Mouse (Mus musculus): ENCODE data around the gene Rpl37a. TPM values are rescaled to one million over a fixed set of nuclear protein-coding genes. Genes with fewer than 3 reads are reported as not detected.

Rpl37a gene
- polyA plus RNA-seq (2011; ENCODE audit: insufficient read depth, insufficient read length, low read depth, missing spikeins), result 1,055 and 1,149 TPM in 2 replicates

DNA sequence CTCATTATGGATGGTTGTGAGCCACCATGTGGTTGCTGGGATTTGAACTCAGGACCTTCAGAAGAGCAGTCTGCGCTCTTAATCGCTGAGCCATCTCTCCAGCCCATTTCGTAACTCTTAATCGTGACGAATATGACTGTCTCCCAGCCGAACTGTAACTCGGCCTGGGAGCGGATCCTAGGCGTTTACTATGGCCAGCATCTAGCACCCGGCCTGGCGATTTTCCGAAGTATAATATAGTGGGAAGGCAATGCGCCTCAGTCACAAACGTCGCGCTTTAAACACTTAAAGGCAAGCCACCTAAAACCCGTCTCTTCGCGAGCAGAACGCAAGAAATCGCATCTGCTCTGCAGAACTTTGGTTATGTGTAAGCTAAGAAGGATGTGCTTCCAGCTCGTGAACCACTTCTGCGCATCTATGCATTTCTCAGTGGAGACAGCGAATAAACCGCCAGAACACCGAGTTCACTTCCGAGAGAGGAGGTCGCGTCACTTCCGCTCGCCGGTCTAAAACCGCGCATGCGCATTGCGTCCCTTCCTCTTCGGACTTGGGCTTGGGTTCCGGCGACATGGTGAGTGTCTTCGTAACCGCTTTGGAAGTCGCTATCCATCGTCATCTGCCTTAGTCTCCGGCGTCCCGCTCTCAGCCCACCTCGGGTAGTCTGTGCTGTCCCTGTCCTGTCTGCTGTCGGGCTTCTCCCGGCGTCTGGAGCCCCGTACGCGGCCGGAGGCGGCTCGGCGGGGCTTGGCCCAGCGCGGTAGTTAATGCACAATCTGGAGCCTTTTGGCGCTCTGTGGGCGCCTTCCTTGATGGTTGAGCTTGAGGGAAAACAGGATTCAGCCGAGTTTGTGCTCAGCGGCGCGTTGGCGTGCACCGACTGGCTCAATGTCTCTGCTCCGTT lies at the start of gene Rpl37a:
TSS of gene Rpl37a (plus strand) at position 538 of the 901 bp plus-strand sequence.
- Histone ChIP-seq H3K4me3 (ENCODE audit: low read depth, low read length) (peak within 1 kb of the TSS; percentile 100), H3K36me3 (ENCODE audit: control insufficient read depth, insufficient read depth, low read length, poor library complexity, severe bottlenecking) (peaks cover 40% of the 10 kb centered on the region), H3K9ac (ENCODE audit: low read depth, poor library complexity, severe bottlenecking) (peak within 1 kb of the TSS; percentile 95), H3K9me3 (replicated peaks; ENCODE audit: control insufficient read depth, insufficient read depth, low read length, poor library complexity, severe bottlenecking) (no peaks in the 10 kb centered on the region), H3K27me3 (ENCODE audit: control insufficient read depth, insufficient read depth, low read length, poor library complexity, severe bottlenecking) (no peaks in the 10 kb centered on the region), H3K4me1 (ENCODE audit: control insufficient read depth, insufficient read depth, low read length) (no peaks in the 10 kb centered on the region), H3K27ac (ENCODE audit: insufficient read depth, low read length) (peak within 1 kb of the TSS; percentile 90)
- TF ChIP-seq EP300 (IDR thresholded peaks at IDR 0.05; ENCODE audit: insufficient read depth, low read depth, low read length) (no peak), CTCF (IDR thresholded peaks at IDR 0.05; ENCODE audit: low read depth, low read length) (no peak), POLR2A (IDR thresholded peaks at IDR 0.05; ENCODE audit: insufficient read depth, low read length) (peak; percentile 93)

DNA sequence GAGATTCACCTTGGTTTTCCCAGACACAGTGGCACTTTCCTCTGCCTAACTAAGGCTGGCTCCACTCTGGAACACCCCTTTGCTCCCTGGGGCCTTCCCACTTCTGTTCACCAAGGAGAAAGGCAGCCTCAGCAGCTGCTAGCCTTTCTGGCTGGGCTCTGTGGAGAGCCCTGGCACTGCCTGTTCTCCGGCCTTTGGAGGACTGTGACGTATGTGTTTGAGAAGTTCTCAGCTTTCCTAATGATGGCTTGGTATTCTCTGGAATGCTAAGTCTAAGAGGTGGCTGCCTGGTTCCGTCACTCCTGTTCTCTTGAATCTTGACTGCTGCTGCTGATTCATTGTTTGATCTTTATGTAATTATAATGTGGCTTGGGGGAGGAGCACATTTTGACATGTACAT lies 38.0 kb upstream of the Rpl37a start:
- Histone ChIP-seq H3K9ac (ENCODE audit: low read depth, poor library complexity, severe bottlenecking) (no peak overlapping the region), H3K27me3 (ENCODE audit: control insufficient read depth, insufficient read depth, low read length, poor library complexity, severe bottlenecking) (no peaks in the 10 kb centered on the region), H3K4me3 (ENCODE audit: low read depth, low read length) (no peak overlapping the region), H3K27ac (ENCODE audit: insufficient read depth, low read length) (peak overlapping the region; percentile 86), H3K36me3 (ENCODE audit: control insufficient read depth, insufficient read depth, low read length, poor library complexity, severe bottlenecking) (no peaks in the 10 kb centered on the region), H3K4me1 (ENCODE audit: control insufficient read depth, insufficient read depth, low read length) (peaks cover 1% of the 10 kb centered on the region), H3K9me3 (replicated peaks; ENCODE audit: control insufficient read depth, insufficient read depth, low read length, poor library complexity, severe bottlenecking) (no peaks in the 10 kb centered on the region)
- TF ChIP-seq POLR2A (IDR thresholded peaks at IDR 0.05; ENCODE audit: insufficient read depth, low read length) (no peak), CTCF (IDR thresholded peaks at IDR 0.05; ENCODE audit: low read depth, low read length) (no peak), EP300 (IDR thresholded peaks at IDR 0.05; ENCODE audit: insufficient read depth, low read depth, low read length) (no peak)

DNA sequence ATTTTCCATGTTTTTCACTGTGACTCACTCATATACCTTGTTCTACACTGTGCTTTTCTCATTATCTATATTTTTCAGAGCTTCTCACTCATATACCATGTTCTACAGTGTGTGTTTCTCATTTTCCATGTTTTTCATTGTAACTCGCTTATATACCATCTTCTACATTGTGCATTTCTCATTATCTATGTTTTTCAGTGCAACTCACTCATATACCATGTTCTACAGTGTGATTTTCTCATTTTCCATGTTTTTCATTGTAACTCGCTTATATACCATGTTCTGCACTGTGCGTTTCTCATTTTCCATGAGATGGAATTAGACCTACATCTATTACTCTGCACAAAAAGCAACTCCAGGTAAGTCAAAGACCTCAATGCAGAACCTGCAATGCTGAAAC lies 14.8 kb upstream of the Rpl37a start:
- Histone ChIP-seq H3K9ac (ENCODE audit: low read depth, poor library complexity, severe bottlenecking) (no peak overlapping the region), H3K27me3 (ENCODE audit: control insufficient read depth, insufficient read depth, low read length, poor library complexity, severe bottlenecking) (no peaks in the 10 kb centered on the region), H3K36me3 (ENCODE audit: control insufficient read depth, insufficient read depth, low read length, poor library complexity, severe bottlenecking) (no peaks in the 10 kb centered on the region), H3K9me3 (replicated peaks; ENCODE audit: control insufficient read depth, insufficient read depth, low read length, poor library complexity, severe bottlenecking) (no peaks in the 10 kb centered on the region; the same call in 1 of the 2 replicates), H3K4me3 (ENCODE audit: low read depth, low read length) (no peak overlapping the region), H3K4me1 (ENCODE audit: control insufficient read depth, insufficient read depth, low read length) (no peaks in the 10 kb centered on the region), H3K27ac (ENCODE audit: insufficient read depth, low read length) (no peak overlapping the region)
- TF ChIP-seq POLR2A (IDR thresholded peaks at IDR 0.05; ENCODE audit: insufficient read depth, low read length) (no peak), EP300 (IDR thresholded peaks at IDR 0.05; ENCODE audit: insufficient read depth, low read depth, low read length) (no peak)

DNA sequence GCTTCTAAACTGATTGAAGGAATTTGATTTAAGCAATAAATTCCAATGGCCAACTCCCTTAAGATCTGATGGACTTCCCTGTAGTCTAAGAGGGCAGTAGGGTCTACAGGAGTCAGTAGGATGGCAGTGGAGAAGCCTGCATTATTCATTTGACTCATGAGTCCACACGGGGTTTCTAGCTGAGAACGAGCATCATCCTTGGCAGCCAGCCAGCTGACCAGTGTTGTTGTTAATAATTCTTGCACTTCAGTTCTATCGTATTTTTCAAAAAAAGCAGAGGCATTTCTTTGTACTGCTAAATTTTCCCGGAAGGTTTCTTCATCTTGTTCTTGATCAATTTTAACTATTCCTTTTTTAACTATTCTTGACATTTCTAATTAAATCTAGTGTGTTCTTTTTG lies 12.4 kb upstream of the Rpl37a start:
- no peak for TF ChIP-seq EP300 (IDR thresholded peaks at IDR 0.05; ENCODE audit: insufficient read depth, low read depth, low read length)
- no peak for TF ChIP-seq POLR2A (IDR thresholded peaks at IDR 0.05; ENCODE audit: insufficient read depth, low read length)
- no peak for TF ChIP-seq CTCF (IDR thresholded peaks at IDR 0.05; ENCODE audit: low read depth, low read length)
- no peaks in the 10 kb centered on the region; the same call in 1 of the 2 replicates for H3K9me3 ChIP-seq (replicated peaks; ENCODE audit: control insufficient read depth, insufficient read depth, low read length, poor library complexity, severe bottlenecking)
- no peaks in the 10 kb centered on the region for H3K27me3 ChIP-seq (ENCODE audit: control insufficient read depth, insufficient read depth, low read length, poor library complexity, severe bottlenecking)

DNA sequence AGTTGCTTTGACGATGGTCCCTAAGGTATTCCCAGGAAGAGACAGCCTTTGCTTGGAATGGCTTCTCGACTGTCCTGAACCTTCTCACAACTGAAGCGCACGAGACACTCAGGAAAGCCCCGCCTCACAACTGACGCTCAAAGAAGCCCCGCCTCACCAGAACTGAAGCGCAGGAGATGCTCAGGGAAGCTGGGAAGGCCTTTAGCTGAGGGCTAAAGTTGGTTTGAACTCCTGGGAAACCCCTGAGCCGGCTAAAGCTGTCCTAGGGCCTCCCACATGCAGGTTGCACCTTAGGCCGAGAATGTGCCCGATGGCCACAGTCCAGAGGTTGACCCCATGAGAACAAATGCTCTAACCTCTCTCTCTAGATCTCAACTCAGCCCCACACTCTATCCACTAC lies 10.6 kb upstream of the Rpl37a start, which contains the start of gene Ankar:
TSS of gene Ankar (minus strand) at position 101 of the 400 bp plus-strand sequence.
- Histone ChIP-seq H3K4me1 (ENCODE audit: control insufficient read depth, insufficient read depth, low read length) (no peaks in the 10 kb centered on the region), H3K36me3 (ENCODE audit: control insufficient read depth, insufficient read depth, low read length, poor library complexity, severe bottlenecking) (no peaks in the 10 kb centered on the region), H3K4me3 (ENCODE audit: low read depth, low read length) (no peak within 1 kb of the TSS), H3K9ac (ENCODE audit: low read depth, poor library complexity, severe bottlenecking) (no peak within 1 kb of the TSS), H3K9me3 (replicated peaks; ENCODE audit: control insufficient read depth, insufficient read depth, low read length, poor library complexity, severe bottlenecking) (no peaks in the 10 kb centered on the region; the same call in 1 of the 2 replicates), H3K27ac (ENCODE audit: insufficient read depth, low read length) (no peak within 1 kb of the TSS), H3K27me3 (ENCODE audit: control insufficient read depth, insufficient read depth, low read length, poor library complexity, severe bottlenecking) (no peaks in the 10 kb centered on the region)
- TF ChIP-seq EP300 (IDR thresholded peaks at IDR 0.05; ENCODE audit: insufficient read depth, low read depth, low read length) (no peak), CTCF (IDR thresholded peaks at IDR 0.05; ENCODE audit: low read depth, low read length) (no peak), POLR2A (IDR thresholded peaks at IDR 0.05; ENCODE audit: insufficient read depth, low read length) (no peak)

More for the DNA sequence above, 12.4 kb upstream of the Rpl37a start:
- Histone ChIP-seq H3K9ac (ENCODE audit: low read depth, poor library complexity, severe bottlenecking) (no peak overlapping the region), H3K4me3 (ENCODE audit: low read depth, low read length) (no peak overlapping the region), H3K4me1 (ENCODE audit: control insufficient read depth, insufficient read depth, low read length) (no peaks in the 10 kb centered on the region), H3K27ac (ENCODE audit: insufficient read depth, low read length) (no peak overlapping the region), H3K36me3 (ENCODE audit: control insufficient read depth, insufficient read depth, low read length, poor library complexity, severe bottlenecking) (no peaks in the 10 kb centered on the region)

DNA sequence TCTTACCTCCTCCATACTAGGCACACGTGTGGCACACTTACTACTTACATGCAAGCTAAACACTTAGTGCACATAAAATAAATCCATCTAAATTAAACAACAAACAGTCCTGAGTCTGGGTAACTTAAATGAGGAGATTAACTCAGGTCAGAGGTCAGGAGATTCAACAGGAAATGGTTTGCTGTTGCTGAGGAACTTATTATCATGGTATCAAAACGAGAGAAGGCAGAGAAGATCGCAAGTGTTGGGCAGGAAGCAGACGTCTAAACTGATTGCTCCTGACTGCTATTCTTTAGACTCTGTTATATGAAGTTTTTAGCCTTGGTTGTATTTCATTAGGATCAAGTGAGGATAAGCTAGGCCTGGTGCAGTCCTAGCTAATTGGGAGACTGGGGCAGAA lies 3.6 kb upstream of the Rpl37a start:
- no peaks in the 10 kb centered on the region for H3K27me3 ChIP-seq (ENCODE audit: control insufficient read depth, insufficient read depth, low read length, poor library complexity, severe bottlenecking)
- no peaks in the 10 kb centered on the region for H3K9me3 ChIP-seq (replicated peaks; ENCODE audit: control insufficient read depth, insufficient read depth, low read length, poor library complexity, severe bottlenecking)
- no peak overlapping the region for H3K9ac ChIP-seq (ENCODE audit: low read depth, poor library complexity, severe bottlenecking)
- no peaks in the 10 kb centered on the region for H3K4me1 ChIP-seq (ENCODE audit: control insufficient read depth, insufficient read depth, low read length)
- no peak overlapping the region for H3K4me3 ChIP-seq (ENCODE audit: low read depth, low read length)
- H3K27ac ChIP-seq (ENCODE audit: insufficient read depth, low read length), result no peak overlapping the region
- H3K36me3 ChIP-seq (ENCODE audit: control insufficient read depth, insufficient read depth, low read length, poor library complexity, severe bottlenecking), result peaks cover 10% of the 10 kb centered on the region
- TF ChIP-seq CTCF (IDR thresholded peaks at IDR 0.05; ENCODE audit: low read depth, low read length) (no peak), EP300 (IDR thresholded peaks at IDR 0.05; ENCODE audit: insufficient read depth, low read depth, low read length) (no peak), POLR2A (IDR thresholded peaks at IDR 0.05; ENCODE audit: insufficient read depth, low read length) (no peak)

Data from ES-Bruce4 (cell line).